Mouse (Mus musculus): ENCODE measurements around the gene Rnf169. TPM values are rescaled to one million over a fixed set of nuclear protein-coding genes. Genes with fewer than 3 reads are reported as not detected.

The Rnf169 gene
- 1.2 and 1.3 TPM in 2 replicates for polyA plus RNA-seq (2015; fragmentation: Nextera tagmentation; extraction: Ambion mirVana)

DNA sequence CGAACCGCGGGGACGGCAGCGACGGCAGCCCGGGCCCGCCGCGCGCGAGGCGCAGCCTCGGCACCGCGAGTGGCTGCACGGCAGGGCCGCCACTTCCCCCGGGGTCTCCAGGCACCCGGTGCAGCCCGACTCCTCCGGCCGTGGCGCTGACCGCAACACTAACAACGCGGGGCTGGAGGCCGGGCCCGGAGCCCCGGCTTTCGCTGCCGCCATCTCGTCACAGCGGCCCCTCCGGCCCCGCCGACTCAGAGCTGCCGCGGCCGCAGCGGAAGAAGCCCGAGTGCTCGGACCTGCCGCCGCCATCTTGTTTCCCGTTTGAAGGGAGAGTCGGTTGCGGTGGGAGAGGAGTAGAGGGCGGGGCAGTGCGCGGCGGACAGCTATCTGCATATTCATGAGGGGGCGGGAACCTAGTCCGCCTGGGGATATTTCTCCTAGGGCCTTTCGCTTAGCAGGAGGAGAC is at the start of gene Rnf169:
Gene Rnf169, minus strand, starts transcription at position 317 of the 460 bp plus-strand sequence.
- ATAC-seq (ENCODE audit: low read depth), result peak; percentile 91
- no peaks in the 10 kb centered on the region for H3K9me3 ChIP-seq (replicated peaks)
- peak within 1 kb of the TSS; percentile 93 for H3K4me3 ChIP-seq (replicated peaks)
- no peaks in the 10 kb centered on the region for H3K36me3 ChIP-seq
- peaks cover 40% of the 10 kb centered on the region for H3K4me1 ChIP-seq (replicated peaks)
- no peaks in the 10 kb centered on the region for H3K27me3 ChIP-seq
- WGBS (ENCODE audit: insufficient replicate concordance), result under 1% methylated on average over 55 of the region's 55 CpGs
- peak within 1 kb of the TSS; percentile 96 for H3K9ac ChIP-seq
- peak within 1 kb of the TSS; percentile 85 for H3K27ac ChIP-seq
- peak; percentile 83 for DNase-seq
- peak within 1 kb of the TSS; percentile 98 for H3K4me2 ChIP-seq

DNA sequence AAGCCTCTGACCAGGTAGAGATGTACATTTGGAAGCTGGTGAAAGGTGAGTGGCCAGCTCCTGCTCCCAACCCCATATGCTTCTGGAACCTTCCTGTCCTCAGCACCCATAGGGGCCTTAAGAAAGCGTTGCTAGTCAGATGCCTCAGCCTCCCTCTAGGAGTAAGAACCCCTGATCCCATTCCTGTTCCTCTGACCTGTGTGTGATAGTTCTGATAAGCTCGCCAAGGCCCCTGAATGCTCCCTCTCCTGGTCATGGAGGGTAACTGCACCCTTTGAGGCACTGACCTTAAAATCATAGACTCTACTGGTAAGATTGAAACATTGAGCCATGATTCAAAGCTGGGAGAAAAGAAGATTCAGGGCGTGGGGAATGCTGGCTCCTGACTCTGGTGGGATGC is 49.1 kb upstream of the Rnf169 start:
- no peak for ATAC-seq (ENCODE audit: low read depth)

GRCm38 (mm10) chr7:100027353-100027752 is 47.1 kb upstream of the Rnf169 start:
- H3K27ac ChIP-seq, result no peak overlapping the region
- ATAC-seq (ENCODE audit: low read depth) (no peak), DNase-seq (no peak)
- no peak overlapping the region for H3K9ac ChIP-seq
- no peaks in the 10 kb centered on the region for H3K36me3 ChIP-seq
- no peaks in the 10 kb centered on the region for H3K4me1 ChIP-seq (replicated peaks)
- WGBS (ENCODE audit: insufficient replicate concordance), result 43% methylated on average over 5 of the region's 5 CpGs
- no peaks in the 10 kb centered on the region for H3K27me3 ChIP-seq
- H3K4me2 ChIP-seq, result no peak overlapping the region
- no peaks in the 10 kb centered on the region for H3K9me3 ChIP-seq (replicated peaks)
- no peak overlapping the region for H3K4me3 ChIP-seq (replicated peaks)

More for the DNA sequence above, 49.1 kb upstream of the Rnf169 start:
- Histone ChIP-seq H3K4me2 (no peak overlapping the region), H3K4me3 (replicated peaks) (no peak overlapping the region), H3K27ac (no peak overlapping the region), H3K9ac (no peak overlapping the region), H3K36me3 (no peaks in the 10 kb centered on the region), H3K9me3 (replicated peaks) (no peaks in the 10 kb centered on the region), H3K4me1 (replicated peaks) (no peaks in the 10 kb centered on the region), H3K27me3 (no peaks in the 10 kb centered on the region)
- WGBS (ENCODE audit: insufficient replicate concordance), result 20% methylated on average over 3 of the region's 3 CpGs
- peak; percentile 20 for DNase-seq

- Histone ChIP-seq H3K27ac (no peak overlapping the region), H3K27me3 (0 out of 2 replicates have a peak, but pooled peaks cover 3% of the 10 kb centered on the region), H3K9me3 (replicated peaks) (no peaks in the 10 kb centered on the region), H3K36me3 (no peaks in the 10 kb centered on the region), H3K4me2 (no peak overlapping the region), H3K4me3 (replicated peaks) (no peak overlapping the region), H3K4me1 (replicated peaks) (no peaks in the 10 kb centered on the region), H3K9ac (no peak overlapping the region)
- DNase-seq (no peak), ATAC-seq (ENCODE audit: low read depth) (no peak)
- whole genome bisulfite sequencing (ENCODE audit: insufficient replicate concordance), result 73% methylated on average over 8 of the region's 8 CpGs
Observed at GRCm38 (mm10) chr7:100017056-100017455, 36.8 kb upstream of the Rnf169 start.

GRCm38 (mm10) chr7:100014123-100014600 is 33.9 kb upstream of the Rnf169 start:
- Histone ChIP-seq H3K27ac (no peak overlapping the region), H3K9ac (no peak overlapping the region), H3K9me3 (replicated peaks) (no peaks in the 10 kb centered on the region), H3K4me1 (replicated peaks) (0 out of 2 replicates have a peak, but pooled peaks cover 3% of the 10 kb centered on the region), H3K4me3 (replicated peaks) (no peak overlapping the region), H3K27me3 (peaks cover 18% of the 10 kb centered on the region), H3K4me2 (no peak overlapping the region), H3K36me3 (no peaks in the 10 kb centered on the region)
- ATAC-seq (ENCODE audit: low read depth), result no peak
- WGBS (ENCODE audit: insufficient replicate concordance), result 54% methylated on average over 8 of the region's 8 CpGs
- DNase-seq, result no peak

DNA sequence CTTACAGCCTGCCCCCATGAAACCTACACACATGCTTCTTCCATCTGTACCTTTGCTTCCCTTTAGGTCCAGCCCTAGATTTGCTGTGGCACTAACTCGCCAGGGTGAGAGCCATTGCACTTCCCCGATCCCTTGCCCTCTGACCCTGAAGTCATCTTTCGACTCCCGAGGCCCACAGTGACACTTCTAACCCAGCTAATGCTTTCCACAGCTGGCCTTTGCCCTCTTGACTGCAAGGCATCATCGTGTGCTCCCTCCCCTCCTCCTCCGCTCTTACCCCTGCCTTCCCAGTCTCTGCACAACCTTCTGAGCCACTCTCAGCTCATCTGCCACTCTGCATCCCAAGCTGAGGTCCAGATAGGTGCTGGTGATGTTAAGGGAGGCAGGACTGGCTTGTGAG is 32.3 kb upstream of the Rnf169 start:
- Histone ChIP-seq H3K9ac (no peak overlapping the region), H3K4me2 (no peak overlapping the region), H3K4me1 (replicated peaks) (0 out of 2 replicates have a peak, but pooled peaks cover 3% of the 10 kb centered on the region), H3K36me3 (no peaks in the 10 kb centered on the region), H3K27ac (no peak overlapping the region), H3K27me3 (peaks cover 34% of the 10 kb centered on the region), H3K9me3 (replicated peaks) (no peaks in the 10 kb centered on the region), H3K4me3 (replicated peaks) (no peak overlapping the region)
- DNase-seq (no peak), ATAC-seq (ENCODE audit: low read depth) (no peak)
- 45% methylated on average over 6 of the region's 6 CpGs for WGBS (ENCODE audit: insufficient replicate concordance)

DNA sequence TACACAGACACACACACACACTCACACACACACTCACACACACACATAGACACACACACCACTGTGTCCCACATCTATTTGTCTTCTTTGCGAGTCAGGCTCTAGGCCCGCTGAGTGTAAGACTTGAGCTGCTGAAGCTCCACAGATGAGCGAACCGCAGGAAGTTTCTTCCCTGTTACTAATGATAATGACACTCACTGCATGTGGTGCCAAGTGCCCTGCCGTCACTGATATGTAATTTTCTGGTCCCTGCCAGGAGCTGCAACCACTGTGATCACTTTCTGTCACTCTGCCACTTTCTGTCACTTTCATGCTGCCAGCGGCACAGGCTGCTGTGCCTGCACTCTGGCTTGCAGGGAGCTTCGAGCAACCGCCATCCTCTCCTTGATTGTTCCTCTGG is 31.8 kb upstream of the Rnf169 start:
- peaks cover 39% of the 10 kb centered on the region for H3K27me3 ChIP-seq
- no peak overlapping the region for H3K27ac ChIP-seq
- 64% methylated on average over 8 of the region's 8 CpGs for WGBS (ENCODE audit: insufficient replicate concordance)
- DNase-seq (no peak), ATAC-seq (ENCODE audit: low read depth) (no peak)
- H3K9ac ChIP-seq, result no peak overlapping the region
- no peak overlapping the region for H3K4me2 ChIP-seq
- 0 out of 2 replicates have a peak, but pooled peaks cover 3% of the 10 kb centered on the region for H3K4me1 ChIP-seq (replicated peaks)
- H3K4me3 ChIP-seq (replicated peaks), result no peak overlapping the region
- no peaks in the 10 kb centered on the region for H3K36me3 ChIP-seq
- H3K9me3 ChIP-seq (replicated peaks), result no peaks in the 10 kb centered on the region

DNA sequence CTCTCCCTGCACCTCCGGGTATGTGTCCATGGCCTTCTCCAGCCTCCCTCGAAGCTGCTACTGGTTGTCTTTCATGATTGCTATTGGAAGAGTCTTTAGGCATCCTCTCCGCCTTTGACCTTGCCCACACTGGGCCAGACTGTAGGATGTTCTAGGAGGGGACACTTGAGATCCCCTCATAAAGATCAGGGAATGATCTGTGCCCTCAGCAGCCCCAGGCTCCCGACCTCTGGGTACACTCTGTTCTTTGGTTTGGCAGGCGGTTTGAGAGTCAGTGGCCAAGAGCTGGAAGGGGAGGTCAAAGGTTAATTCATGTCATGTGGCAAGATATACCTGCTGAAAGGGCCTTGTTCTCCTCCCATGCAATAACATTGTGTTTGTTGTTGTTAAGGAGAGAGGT is 30.5 kb upstream of the Rnf169 start:
- WGBS (ENCODE audit: insufficient replicate concordance), result 42% methylated on average over 5 of the region's 5 CpGs
- peaks cover 52% of the 10 kb centered on the region for H3K27me3 ChIP-seq

GRCm38 (mm10) chr7:100009640-100010039 is 29.4 kb upstream of the Rnf169 start:
- Histone ChIP-seq H3K9ac (no peak overlapping the region), H3K4me3 (replicated peaks) (no peak overlapping the region), H3K27ac (no peak overlapping the region), H3K27me3 (peaks cover 63% of the 10 kb centered on the region), H3K4me1 (replicated peaks) (peaks cover 3% of the 10 kb centered on the region; the same call in 1 of the 2 replicates), H3K36me3 (no peaks in the 10 kb centered on the region), H3K4me2 (no peak overlapping the region), H3K9me3 (replicated peaks) (no peaks in the 10 kb centered on the region)
- WGBS (ENCODE audit: insufficient replicate concordance), result 13% methylated on average over 11 of the region's 11 CpGs
- ATAC-seq (ENCODE audit: low read depth) (no peak), DNase-seq (peak; percentile 27)

More for the DNA sequence above, 30.5 kb upstream of the Rnf169 start:
- no peaks in the 10 kb centered on the region for H3K9me3 ChIP-seq (replicated peaks)
- DNase-seq, result no peak
- ATAC-seq (ENCODE audit: low read depth), result no peak
- no peaks in the 10 kb centered on the region for H3K36me3 ChIP-seq
- peaks cover 3% of the 10 kb centered on the region; the same call in 1 of the 2 replicates for H3K4me1 ChIP-seq (replicated peaks)
- H3K4me2 ChIP-seq, result no peak overlapping the region
- no peak overlapping the region for H3K9ac ChIP-seq
- no peak overlapping the region for H3K4me3 ChIP-seq (replicated peaks)
- no peak overlapping the region for H3K27ac ChIP-seq

GRCm38 (mm10) chr7:100008765-100009164 is 28.5 kb upstream of the Rnf169 start:
- no peaks in the 10 kb centered on the region for H3K36me3 ChIP-seq
- peaks cover 72% of the 10 kb centered on the region for H3K27me3 ChIP-seq
- no peak overlapping the region for H3K4me2 ChIP-seq
- ATAC-seq (ENCODE audit: low read depth) (no peak), DNase-seq (no peak)
- no peak overlapping the region for H3K9ac ChIP-seq
- H3K27ac ChIP-seq, result no peak overlapping the region
- no peaks in the 10 kb centered on the region for H3K9me3 ChIP-seq (replicated peaks)
- no peak overlapping the region for H3K4me3 ChIP-seq (replicated peaks)
- WGBS (ENCODE audit: insufficient replicate concordance), result 64% methylated on average over 4 of the region's 4 CpGs
- peaks cover 3% of the 10 kb centered on the region; the same call in 1 of the 2 replicates for H3K4me1 ChIP-seq (replicated peaks)

- no peak for ATAC-seq (ENCODE audit: low read depth)
- Histone ChIP-seq H3K4me1 (replicated peaks) (peaks cover 3% of the 10 kb centered on the region; the same call in 1 of the 2 replicates), H3K27me3 (peaks cover 79% of the 10 kb centered on the region), H3K4me3 (replicated peaks) (no peak overlapping the region), H3K9ac (no peak overlapping the region), H3K36me3 (no peaks in the 10 kb centered on the region), H3K27ac (no peak overlapping the region), H3K4me2 (no peak overlapping the region), H3K9me3 (replicated peaks) (no peaks in the 10 kb centered on the region)
- no peak for DNase-seq
- WGBS (ENCODE audit: insufficient replicate concordance), result 8% methylated on average over 11 of the region's 11 CpGs
Observed at GRCm38 (mm10) chr7:100006411-100006810, 26.2 kb upstream of the Rnf169 start.

DNA sequence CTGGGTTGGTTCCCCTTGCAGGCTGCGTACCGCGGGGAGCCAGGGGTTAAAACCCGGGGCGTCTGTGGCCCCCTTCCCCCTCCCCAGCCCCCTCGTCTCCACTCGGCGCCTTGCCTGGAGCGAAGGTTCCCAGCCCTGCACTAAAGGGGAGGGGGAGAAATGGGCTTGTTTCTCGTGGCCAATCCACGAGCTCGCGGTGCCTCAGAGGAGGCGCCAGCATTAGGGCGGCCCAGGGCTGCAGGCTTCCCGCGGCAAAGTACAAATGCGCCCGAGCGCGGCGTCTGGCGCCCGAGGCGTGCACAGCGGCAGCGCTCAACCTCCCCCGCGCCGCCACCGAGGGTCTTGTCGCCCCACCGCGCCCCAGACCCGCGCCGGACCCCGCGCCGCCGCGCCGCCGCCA is 25.5 kb upstream of the Rnf169 start, which contains the start of gene Chrdl2:
Gene Chrdl2, plus strand, starts transcription at position 383 of the 400 bp plus-strand sequence.
- no peak for ATAC-seq (ENCODE audit: low read depth)
- no peak for DNase-seq
- 2% methylated on average over 43 of the region's 44 CpGs for WGBS (ENCODE audit: insufficient replicate concordance)
- H3K4me1 ChIP-seq (replicated peaks), result peaks cover 3% of the 10 kb centered on the region; the same call in 1 of the 2 replicates
- H3K27me3 ChIP-seq, result peaks cover 78% of the 10 kb centered on the region
- no peaks in the 10 kb centered on the region for H3K9me3 ChIP-seq (replicated peaks)
- H3K36me3 ChIP-seq, result no peaks in the 10 kb centered on the region
- no peak within 1 kb of the TSS for H3K27ac ChIP-seq
- peak within 1 kb of the TSS; percentile 40 for H3K4me3 ChIP-seq (replicated peaks)
- H3K9ac ChIP-seq, result no peak within 1 kb of the TSS
- peak within 1 kb of the TSS; percentile 58 for H3K4me2 ChIP-seq

Data from liver, embryonic 13.5 days (tissue).